In the genomic region with DNA sequence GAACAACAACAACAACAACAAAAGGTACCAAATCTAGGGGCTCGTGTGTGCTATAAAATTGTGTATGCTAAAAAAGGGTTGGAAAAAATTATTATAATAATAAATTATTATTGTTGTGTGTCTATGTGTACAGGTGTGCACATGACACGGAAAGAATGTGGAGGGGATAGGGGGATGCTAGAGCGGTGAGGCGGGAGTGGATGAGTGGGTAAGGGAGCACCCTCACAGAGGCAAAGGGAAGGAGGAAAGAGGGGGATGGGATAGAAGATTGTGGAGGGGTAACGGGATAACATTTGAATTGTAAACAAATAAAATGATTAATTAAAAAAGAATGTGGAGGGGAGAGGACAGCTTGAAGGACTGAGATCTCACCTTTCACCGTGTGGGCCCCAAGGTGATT, we compare ENCODE assay signal across 26 mouse cellular contexts.
"Had no signal": no experiment of that assay in that cellular context is flagged by ENCODE, and none has a peak within 500 bp of the region (broad histone marks: within the 10 kb centered on the region; RNA-seq: fewer than 3 reads in every experiment).

No protein-coding gene starts in this region.

- H3K4me1 ChIP-seq: hindbrain, embryonic 12.5 days; intestine, embryonic 15.5 days; liver, embryonic 13.5 days; liver, embryonic 15.5 days had no signal

- H3K4me3 ChIP-seq: gastrocnemius, adult 2 months; heart, embryonic 13.5 days; heart, embryonic 15.5 days; hindbrain, embryonic 10.5 days; hindbrain, embryonic 12.5 days; intestine, embryonic 15.5 days; layer of hippocampus, adult 2 months; left cerebral cortex, adult 2 months; liver, embryonic 13.5 days; liver, embryonic 15.5 days had no signal

- ATAC-seq: forebrain, postnatal 0 days; hindbrain, embryonic 16.5 days; inflammation-experienced regulatory T-cells, adult 6 months; intestine, embryonic 15.5 days; intestine, postnatal 0 days; liver, postnatal 0 days had no signal

- DNase-seq: forebrain, postnatal 0 days; gastrocnemius, adult 2 months; gastrocnemius, postnatal 10 days; gastrocnemius, postnatal 25 days; heart, postnatal 14 days; heart, postnatal 4 days; kidney, adult 18-20 months; kidney, postnatal 10 days; liver; liver, embryonic 13.5 days; liver, postnatal 0 days; lung, adult 2 months had no signal

- H3K27ac ChIP-seq: gastrocnemius, adult 2 months; heart, embryonic 15.5 days; hindbrain, embryonic 10.5 days; hindbrain, embryonic 12.5 days; hindbrain, embryonic 14.5 days; intestine, embryonic 15.5 days; layer of hippocampus, adult 2 months; left cerebral cortex, adult 2 months; liver, embryonic 13.5 days; liver, embryonic 15.5 days had no signal

- H3K4me2 ChIP-seq: heart, embryonic 11.5 days; heart, embryonic 13.5 days; heart, embryonic 15.5 days; hindbrain, embryonic 12.5 days; hindbrain, embryonic 14.5 days; intestine, embryonic 15.5 days; liver, embryonic 11.5 days; liver, embryonic 13.5 days; liver, embryonic 15.5 days had no signal

- H3K27me3 ChIP-seq: heart, embryonic 13.5 days; heart, embryonic 15.5 days; hindbrain, embryonic 12.5 days; intestine, embryonic 15.5 days; liver, embryonic 13.5 days; liver, embryonic 15.5 days had no signal

- H3K9ac ChIP-seq: forebrain, postnatal 0 days; heart, embryonic 13.5 days; heart, embryonic 15.5 days; hindbrain, embryonic 12.5 days; hindbrain, embryonic 14.5 days; intestine, embryonic 15.5 days; liver, embryonic 13.5 days; liver, embryonic 15.5 days; liver, postnatal 0 days had no signal

- H3K9me3 ChIP-seq: heart, embryonic 13.5 days; heart, embryonic 15.5 days; hindbrain, embryonic 10.5 days; hindbrain, embryonic 12.5 days; intestine, embryonic 15.5 days; liver, embryonic 13.5 days; liver, embryonic 15.5 days had no signal

- H3K36me3 ChIP-seq: heart, embryonic 13.5 days; heart, embryonic 15.5 days; hindbrain, embryonic 10.5 days; hindbrain, embryonic 12.5 days; intestine, embryonic 15.5 days; liver, embryonic 13.5 days; liver, embryonic 15.5 days had no signal
